Mouse (Mus musculus): ENCODE results near the gene Ttf1. TPM values are rescaled to one million over a fixed set of nuclear protein-coding genes. Genes with fewer than 3 reads are reported as not detected.
A peak's percentile ranks its signal among the peaks of the same experiment; 100 is the strongest.
"Not testable (repeated sequence)": the region's sequence is repeated elsewhere in the genome, so short reads cannot be mapped to it uniquely, and the experiment has no call there.

Ttf1 gene
- polyA plus RNA-seq, 1 experiment from 2014 or later, result 6.0 TPM

- ATAC-seq (no peak), DNase-seq (ENCODE audit: low spot score) (no peak)
- H3K4me2 ChIP-seq (ENCODE audit: low read length), result no peak overlapping the region
- no peak overlapping the region for H3K27ac ChIP-seq (ENCODE audit: low read depth, low read length)
- H3K4me3 ChIP-seq (ENCODE audit: low read depth, low read length), result no peak overlapping the region
- H3K27me3 ChIP-seq (replicated peaks; ENCODE audit: control insufficient read depth, insufficient read depth, low read length), result no peaks in the 10 kb centered on the region
- no peaks in the 10 kb centered on the region for H3K36me3 ChIP-seq (ENCODE audit: control insufficient read depth, insufficient read depth, low read length)
- H3K9ac ChIP-seq (ENCODE audit: low read length), result no peak overlapping the region
- 92% methylated on average over 14 of the region's 14 CpGs for WGBS
- no peaks in the 10 kb centered on the region for H3K9me3 ChIP-seq (replicated peaks; ENCODE audit: control insufficient read depth, low read length)
- no peaks in the 10 kb centered on the region for H3K4me1 ChIP-seq (ENCODE audit: control insufficient read depth, insufficient read depth, low read length)
These were observed 39.6 kb downstream of the Ttf1 start for GRCm38 (mm10) chr2:29099646-29100045.

GRCm38 (mm10) chr2:29100822-29101534, 40.9 kb downstream of the Ttf1 start:
- ATAC-seq (no peak), DNase-seq (ENCODE audit: low spot score) (no peak)
- Histone ChIP-seq H3K27me3 (replicated peaks; ENCODE audit: control insufficient read depth, insufficient read depth, low read length) (no peaks in the 10 kb centered on the region), H3K4me3 (ENCODE audit: low read depth, low read length) (no peak overlapping the region), H3K9ac (ENCODE audit: low read length) (no peak overlapping the region), H3K27ac (ENCODE audit: low read depth, low read length) (no peak overlapping the region), H3K36me3 (ENCODE audit: control insufficient read depth, insufficient read depth, low read length) (no peaks in the 10 kb centered on the region), H3K4me1 (ENCODE audit: control insufficient read depth, insufficient read depth, low read length) (no peaks in the 10 kb centered on the region), H3K9me3 (replicated peaks; ENCODE audit: control insufficient read depth, low read length) (no peaks in the 10 kb centered on the region), H3K4me2 (ENCODE audit: low read length) (no peak overlapping the region)
- WGBS, result 81% methylated on average over 7 of the region's 7 CpGs

GRCm38 (mm10) chr2:29102416-29103377, 42.6 kb downstream of the Ttf1 start:
- H3K4me1 ChIP-seq (ENCODE audit: control insufficient read depth, insufficient read depth, low read length); H3K36me3 ChIP-seq (ENCODE audit: control insufficient read depth, insufficient read depth, low read length); H3K27ac ChIP-seq (ENCODE audit: low read depth, low read length); ATAC-seq; H3K9ac ChIP-seq (ENCODE audit: low read length); H3K4me2 ChIP-seq (ENCODE audit: low read length); DNase-seq (ENCODE audit: low spot score); H3K27me3 ChIP-seq (replicated peaks; ENCODE audit: control insufficient read depth, insufficient read depth, low read length); H3K4me3 ChIP-seq (ENCODE audit: low read depth, low read length); H3K9me3 ChIP-seq (replicated peaks; ENCODE audit: control insufficient read depth, low read length): not testable (repeated sequence)
- WGBS, result 90% methylated on average over 10 of the region's 10 CpGs

GRCm38 (mm10) chr2:29120969-29121368, 60.9 kb downstream of the Ttf1 start:
- Histone ChIP-seq H3K27me3 (replicated peaks; ENCODE audit: control insufficient read depth, insufficient read depth, low read length) (no peaks in the 10 kb centered on the region), H3K27ac (ENCODE audit: low read depth, low read length) (no peak overlapping the region), H3K4me2 (ENCODE audit: low read length) (no peak overlapping the region), H3K9me3 (replicated peaks; ENCODE audit: control insufficient read depth, low read length) (no peaks in the 10 kb centered on the region), H3K9ac (ENCODE audit: low read length) (no peak overlapping the region), H3K4me1 (ENCODE audit: control insufficient read depth, insufficient read depth, low read length) (peaks cover under 1% of the 10 kb centered on the region), H3K4me3 (ENCODE audit: low read depth, low read length) (no peak overlapping the region), H3K36me3 (ENCODE audit: control insufficient read depth, insufficient read depth, low read length) (no peaks in the 10 kb centered on the region)
- ATAC-seq, result no peak
- DNase-seq (ENCODE audit: low spot score), result no peak

- Histone ChIP-seq H3K4me2 (ENCODE audit: low read length) (no peak overlapping the region), H3K9me3 (replicated peaks; ENCODE audit: control insufficient read depth, low read length) (no peaks in the 10 kb centered on the region), H3K27ac (ENCODE audit: low read depth, low read length) (no peak overlapping the region), H3K9ac (ENCODE audit: low read length) (no peak overlapping the region), H3K4me1 (ENCODE audit: control insufficient read depth, insufficient read depth, low read length) (peaks cover 6% of the 10 kb centered on the region), H3K4me3 (ENCODE audit: low read depth, low read length) (no peak overlapping the region), H3K36me3 (ENCODE audit: control insufficient read depth, insufficient read depth, low read length) (peaks cover 4% of the 10 kb centered on the region), H3K27me3 (replicated peaks; ENCODE audit: control insufficient read depth, insufficient read depth, low read length) (no peaks in the 10 kb centered on the region)
- whole genome bisulfite sequencing, result 87% methylated on average over 3 of the region's 3 CpGs
- no peak for ATAC-seq
- DNase-seq (ENCODE audit: low spot score), result no peak
These were observed 62.4 kb downstream of the Ttf1 start for GRCm38 (mm10) chr2:29122446-29122845.

GRCm38 (mm10) chr2:29123907-29124569, 64.0 kb downstream of the Ttf1 start, which contains the start of gene Setx:
Gene Setx (plus strand): TSS chr2:29124181.
- peak; percentile 11 for DNase-seq (ENCODE audit: low spot score)
- WGBS, result 70% methylated on average over 14 of the region's 14 CpGs
- Histone ChIP-seq H3K36me3 (ENCODE audit: control insufficient read depth, insufficient read depth, low read length) (peaks cover 9% of the 10 kb centered on the region), H3K9ac (ENCODE audit: low read length) (peak within 1 kb of the TSS; percentile 89), H3K4me3 (ENCODE audit: low read depth, low read length) (peak within 1 kb of the TSS; percentile 83), H3K27ac (ENCODE audit: low read depth, low read length) (peak within 1 kb of the TSS; percentile 94), H3K4me2 (ENCODE audit: low read length) (peak within 1 kb of the TSS; percentile 74), H3K4me1 (ENCODE audit: control insufficient read depth, insufficient read depth, low read length) (peaks cover 6% of the 10 kb centered on the region), H3K9me3 (replicated peaks; ENCODE audit: control insufficient read depth, low read length) (no peaks in the 10 kb centered on the region), H3K27me3 (replicated peaks; ENCODE audit: control insufficient read depth, insufficient read depth, low read length) (no peaks in the 10 kb centered on the region)
- no peak for ATAC-seq

GRCm38 (mm10) chr2:29124571-29124935, 64.5 kb downstream of the Ttf1 start:
- peaks cover 6% of the 10 kb centered on the region for H3K4me1 ChIP-seq (ENCODE audit: control insufficient read depth, insufficient read depth, low read length)
- H3K36me3 ChIP-seq (ENCODE audit: control insufficient read depth, insufficient read depth, low read length), result peaks cover 14% of the 10 kb centered on the region
- peak overlapping the region; percentile 94 for H3K27ac ChIP-seq (ENCODE audit: low read depth, low read length)
- no peak for DNase-seq (ENCODE audit: low spot score)
- no peaks in the 10 kb centered on the region for H3K27me3 ChIP-seq (replicated peaks; ENCODE audit: control insufficient read depth, insufficient read depth, low read length)
- H3K9ac ChIP-seq (ENCODE audit: low read length), result peak overlapping the region; percentile 89
- 1% methylated on average over 24 of the region's 24 CpGs for WGBS
- no peaks in the 10 kb centered on the region for H3K9me3 ChIP-seq (replicated peaks; ENCODE audit: control insufficient read depth, low read length)
- peak overlapping the region; percentile 83 for H3K4me3 ChIP-seq (ENCODE audit: low read depth, low read length)
- H3K4me2 ChIP-seq (ENCODE audit: low read length), result peak overlapping the region; percentile 74
- ATAC-seq, result no peak

GRCm38 (mm10) chr2:29124936-29125701, 65.1 kb downstream of the Ttf1 start:
- peak overlapping the region; percentile 74 for H3K4me2 ChIP-seq (ENCODE audit: low read length)
- DNase-seq (ENCODE audit: low spot score) (peak; percentile 99), ATAC-seq (peak; percentile 99)
- peaks cover 20% of the 10 kb centered on the region for H3K36me3 ChIP-seq (ENCODE audit: control insufficient read depth, insufficient read depth, low read length)
- H3K9ac ChIP-seq (ENCODE audit: low read length), result peak overlapping the region; percentile 89
- peak overlapping the region; percentile 94 for H3K27ac ChIP-seq (ENCODE audit: low read depth, low read length)
- no peaks in the 10 kb centered on the region for H3K27me3 ChIP-seq (replicated peaks; ENCODE audit: control insufficient read depth, insufficient read depth, low read length)
- WGBS, result under 1% methylated on average over 69 of the region's 81 CpGs
- H3K9me3 ChIP-seq (replicated peaks; ENCODE audit: control insufficient read depth, low read length), result no peaks in the 10 kb centered on the region
- peak overlapping the region; percentile 83 for H3K4me3 ChIP-seq (ENCODE audit: low read depth, low read length)
- peaks cover 6% of the 10 kb centered on the region for H3K4me1 ChIP-seq (ENCODE audit: control insufficient read depth, insufficient read depth, low read length)

Data from forebrain, embryonic 14.5 days (tissue).